Mouse (Mus musculus) neural tube, embryonic 15.5 days (tissue): Measurements from ENCODE around the gene Peg3. TPM values are rescaled to one million over a fixed set of nuclear protein-coding genes. Genes with fewer than 3 reads are reported as not detected.
A peak's percentile ranks its signal among the peaks of the same experiment; 100 is the strongest.

Experiments used
- ATAC-seq: fragments of 200-750 bp; cut with Nextera tagmentation; 2 replicates; pipeline ENCODE4 v1.8.0; 2017; ENCODE audit warnings: mild to moderate bottlenecking, moderate TSS enrichment, moderate library complexity; ENCODE audit not compliant: low FRiP score
- H3K27ac ChIP-seq: fragments of 300-500 bp; sonication (generic); replicated peaks from 2 replicates; pipeline ENCODE4 v1.5.1; 2015; ENCODE audit warnings: mild to moderate bottlenecking, inconsistent platforms
- H3K27me3 ChIP-seq: fragments of 300-500 bp; sonication (generic); replicated peaks from 2 replicates; pipeline ENCODE4 v1.6.1; 2015; ENCODE audit warnings: inconsistent platforms
- H3K36me3 ChIP-seq: fragments of 300-500 bp; sonication (generic); 2 replicates; pipeline ENCODE4 v1.6.1; 2015; ENCODE audit warnings: inconsistent platforms
- H3K4me1 ChIP-seq: fragments of 300-500 bp; sonication (generic); 2 replicates; pipeline ENCODE4 v1.6.1; 2015; ENCODE audit warnings: inconsistent platforms
- H3K4me2 ChIP-seq: fragments of 300-500 bp; sonication (generic); 2 replicates; pipeline ENCODE4 v1.6.1; 2015; ENCODE audit warnings: inconsistent platforms, mild to moderate bottlenecking, moderate library complexity
- H3K4me3 ChIP-seq: fragments of 300-500 bp; sonication (generic); replicated peaks from 2 replicates; pipeline ENCODE4 v1.5.1; 2015; ENCODE audit warnings: mild to moderate bottlenecking, inconsistent platforms
- H3K9ac ChIP-seq: fragments of 300-500 bp; sonication (generic); replicated peaks from 2 replicates; pipeline ENCODE4 v1.6.1; 2015; ENCODE audit warnings: mild to moderate bottlenecking, inconsistent platforms
- H3K9me3 ChIP-seq: fragments of 300-500 bp; sonication (generic); replicated peaks from 2 replicates; pipeline ENCODE4 v1.6.1; 2016; ENCODE audit warnings: inconsistent platforms
- WGBS: fragments of 180-500 bp; shearing (Covaris S2); methylation state at CpG from one replicate; pipeline ENCODE4 v1.1.7; 2015; ENCODE audit warnings: mixed read lengths; 5-methylcytosine and 5-hydroxymethylcytosine counted together
- polyA plus RNA-seq: library from polyadenylated mRNA; unstranded; fragments of >200 nt; fragmentation: Nextera tagmentation; extraction: Ambion mirVana; gene quantifications from 2 replicates; pipeline ENCODE4 v1.2.1, GENCODE M21; 2015

Peg3 gene
- polyA plus RNA-seq, 1 experiment from 2014 or later, result 104 TPM

DNA sequence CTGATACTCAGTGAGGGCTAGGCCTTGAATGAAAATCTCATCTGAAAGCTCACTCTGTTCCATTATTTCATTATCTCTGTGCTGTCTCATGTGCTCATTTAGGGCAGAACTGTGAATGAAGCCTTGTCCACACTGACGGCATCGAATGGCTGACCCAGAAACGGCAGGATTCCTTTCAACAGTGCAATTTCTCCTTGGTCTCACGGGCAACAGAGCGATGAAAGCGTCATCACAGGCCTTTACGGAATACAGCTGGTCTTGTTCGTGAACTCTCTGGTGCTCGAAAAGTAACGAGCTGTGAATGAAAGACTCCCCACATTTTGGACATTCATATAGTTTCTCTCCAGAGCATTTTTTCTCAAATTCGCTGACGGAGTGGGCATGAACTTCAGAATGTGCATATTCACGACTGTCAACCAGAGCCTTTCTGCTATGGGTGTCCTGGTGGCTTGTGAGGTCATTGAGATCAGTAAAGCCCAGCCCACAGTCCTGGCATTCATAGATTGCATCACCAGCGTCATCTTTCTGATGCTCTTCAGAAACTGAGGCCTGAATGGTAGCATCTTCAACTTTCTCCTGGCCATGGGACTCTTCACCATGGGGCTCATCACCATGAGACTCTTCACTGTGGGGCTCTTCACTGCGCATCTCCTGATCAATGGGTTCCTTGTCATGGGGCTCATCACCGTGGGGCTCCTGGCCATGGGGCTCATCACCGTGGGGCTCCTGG is 21.6 kb downstream of the Peg3 start:
- Histone ChIP-seq H3K9ac (no peak overlapping the region), H3K27ac (no peak overlapping the region), H3K36me3 (peaks cover 74% of the 10 kb centered on the region), H3K9me3 (no peaks in the 10 kb centered on the region), H3K4me1 (no peaks in the 10 kb centered on the region), H3K27me3 (no peaks in the 10 kb centered on the region), H3K4me2 (no peak overlapping the region), H3K4me3 (no peak overlapping the region)
- ATAC-seq, result no peak
- WGBS, result 89% methylated on average over 17 of the region's 17 CpGs

GRCm38 (mm10) chr7:6707416-6708015 is 22.7 kb downstream of the Peg3 start:
- ATAC-seq, result no peak
- Histone ChIP-seq H3K27ac (no peak overlapping the region), H3K4me3 (no peak overlapping the region), H3K36me3 (peaks cover 64% of the 10 kb centered on the region), H3K9ac (no peak overlapping the region), H3K27me3 (no peaks in the 10 kb centered on the region), H3K4me2 (no peak overlapping the region), H3K4me1 (no peaks in the 10 kb centered on the region), H3K9me3 (no peaks in the 10 kb centered on the region)
- WGBS, result 95% methylated on average over 23 of the region's 23 CpGs

GRCm38 (mm10) chr7:6699230-6699629 is 31.0 kb downstream of the Peg3 start:
- no peak overlapping the region for H3K4me2 ChIP-seq
- H3K27ac ChIP-seq, result no peak overlapping the region
- peaks cover 7% of the 10 kb centered on the region; the same call in 1 of the 2 replicates for H3K4me1 ChIP-seq
- H3K9ac ChIP-seq, result no peak overlapping the region
- 81% methylated on average over 3 of the region's 3 CpGs for WGBS
- no peaks in the 10 kb centered on the region for H3K9me3 ChIP-seq
- no peaks in the 10 kb centered on the region for H3K36me3 ChIP-seq
- no peaks in the 10 kb centered on the region for H3K27me3 ChIP-seq
- ATAC-seq, result no peak
- H3K4me3 ChIP-seq, result no peak overlapping the region

- WGBS, result 12% methylated on average over 32 of the region's 32 CpGs
- peak within 1 kb of the TSS; percentile 59 for H3K9ac ChIP-seq
- no peak within 1 kb of the TSS for H3K27ac ChIP-seq
- peak; percentile 100 for ATAC-seq
- H3K4me3 ChIP-seq, result peak within 1 kb of the TSS; percentile 54
- no peaks in the 10 kb centered on the region for H3K36me3 ChIP-seq
- no peaks in the 10 kb centered on the region for H3K9me3 ChIP-seq
- H3K27me3 ChIP-seq, result no peaks in the 10 kb centered on the region
- peak within 1 kb of the TSS; percentile 88 for H3K4me2 ChIP-seq
- peaks cover 7% of the 10 kb centered on the region; the same call in 1 of the 2 replicates for H3K4me1 ChIP-seq
These were observed 33.8 kb downstream of the Peg3 start, which contains the start of gene Zim1 for GRCm38 (mm10) chr7:6696241-6697045. Zim1 (minus strand) TSS chr7:6696450.

DNA sequence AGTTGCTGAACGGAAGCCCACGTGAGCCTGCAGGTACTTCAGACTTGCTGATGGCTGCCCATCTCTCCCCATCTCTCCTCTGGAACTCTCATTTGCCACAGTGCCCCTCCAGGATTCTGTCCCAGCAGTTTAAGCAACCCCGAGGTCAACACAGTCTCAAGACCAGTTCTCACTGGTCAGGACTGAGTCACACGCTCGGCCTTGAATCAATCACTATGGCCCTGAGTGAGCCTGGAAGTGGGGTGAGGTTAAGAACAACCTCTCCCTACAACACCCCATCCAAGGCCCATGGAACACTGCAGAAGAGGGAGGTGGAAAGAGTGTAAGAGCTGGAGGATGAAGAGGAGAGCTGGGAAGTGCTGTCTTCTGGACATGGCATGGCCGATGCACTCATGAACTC is 44.7 kb downstream of the Peg3 start:
- Histone ChIP-seq H3K27me3 (no peaks in the 10 kb centered on the region), H3K4me2 (no peak overlapping the region), H3K27ac (no peak overlapping the region), H3K9me3 (no peaks in the 10 kb centered on the region), H3K4me1 (0 out of 2 replicates have a peak, but pooled peaks cover 8% of the 10 kb centered on the region), H3K9ac (no peak overlapping the region), H3K36me3 (no peaks in the 10 kb centered on the region; the same call in 1 of the 2 replicates), H3K4me3 (no peak overlapping the region)
- ATAC-seq, result no peak
- WGBS, result 94% methylated on average over 6 of the region's 6 CpGs

GRCm38 (mm10) chr7:6666726-6667125 is 63.5 kb downstream of the Peg3 start:
- H3K9me3 ChIP-seq, result no peaks in the 10 kb centered on the region
- no peak overlapping the region for H3K4me3 ChIP-seq
- H3K4me2 ChIP-seq, result no peak overlapping the region
- H3K4me1 ChIP-seq, result no peaks in the 10 kb centered on the region
- no peaks in the 10 kb centered on the region for H3K36me3 ChIP-seq
- H3K9ac ChIP-seq, result no peak overlapping the region
- ATAC-seq, result no peak
- no peak overlapping the region for H3K27ac ChIP-seq
- WGBS, result 74% methylated on average over 3 of the region's 3 CpGs
- H3K27me3 ChIP-seq, result no peaks in the 10 kb centered on the region

DNA sequence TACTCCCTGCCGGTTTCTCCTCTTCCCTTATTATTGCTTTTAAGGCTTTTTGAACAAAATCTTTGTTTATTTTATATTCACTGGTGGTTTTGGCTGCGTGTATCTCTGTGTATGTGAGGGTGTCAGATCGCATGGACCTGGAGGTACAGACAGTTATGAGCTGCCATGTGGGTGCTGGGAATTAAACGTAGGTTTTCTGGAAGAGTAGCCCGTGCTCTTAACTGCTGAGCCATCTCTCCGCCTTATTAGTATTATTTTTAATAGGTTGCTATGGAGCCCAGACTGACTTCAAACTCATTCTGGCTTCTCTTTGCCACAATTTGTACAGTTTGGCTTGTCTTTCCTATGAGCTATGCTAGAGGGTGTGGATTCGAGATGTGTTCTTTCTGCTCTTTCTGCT is 66.8 kb downstream of the Peg3 start:
- Histone ChIP-seq H3K27ac (no peak overlapping the region), H3K9me3 (no peaks in the 10 kb centered on the region), H3K4me2 (no peak overlapping the region), H3K27me3 (no peaks in the 10 kb centered on the region), H3K4me1 (no peaks in the 10 kb centered on the region), H3K9ac (no peak overlapping the region), H3K36me3 (no peaks in the 10 kb centered on the region), H3K4me3 (no peak overlapping the region)
- 83% methylated on average over 7 of the region's 7 CpGs for WGBS
- no peak for ATAC-seq

DNA sequence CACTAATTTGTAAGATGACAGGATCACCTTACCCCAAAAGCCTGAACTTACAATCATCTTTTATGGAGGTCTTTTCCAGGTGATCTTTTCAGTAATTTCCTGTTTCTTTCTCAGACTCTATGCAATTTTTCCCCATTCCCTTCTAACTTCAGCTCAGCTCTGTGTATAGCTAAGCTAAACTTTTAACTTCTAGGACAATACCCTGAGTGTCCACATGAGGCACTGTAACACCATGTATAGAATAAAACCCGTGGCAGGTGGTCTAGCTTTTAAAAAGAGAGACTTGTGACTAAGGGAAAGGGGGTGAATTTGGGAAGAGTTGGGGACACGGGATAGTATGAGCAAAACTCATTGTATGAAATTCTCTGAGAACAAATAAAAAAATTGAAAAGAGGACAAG is 70.6 kb downstream of the Peg3 start:
- Histone ChIP-seq H3K9me3 (no peaks in the 10 kb centered on the region), H3K4me1 (no peaks in the 10 kb centered on the region), H3K27me3 (no peaks in the 10 kb centered on the region), H3K4me2 (no peak overlapping the region), H3K9ac (no peak overlapping the region), H3K36me3 (no peaks in the 10 kb centered on the region), H3K27ac (no peak overlapping the region), H3K4me3 (no peak overlapping the region)
- WGBS, result 18% methylated on average over 2 of the region's 2 CpGs
- ATAC-seq, result peak; percentile 61; the same call in 1 of the 2 replicates

GRCm38 (mm10) chr7:6658606-6659005 is 71.6 kb downstream of the Peg3 start:
- Histone ChIP-seq H3K9ac (no peak overlapping the region), H3K4me1 (no peaks in the 10 kb centered on the region), H3K27me3 (no peaks in the 10 kb centered on the region), H3K4me3 (no peak overlapping the region), H3K4me2 (no peak overlapping the region), H3K27ac (no peak overlapping the region), H3K36me3 (no peaks in the 10 kb centered on the region), H3K9me3 (no peaks in the 10 kb centered on the region)
- no peak for ATAC-seq
- 91% methylated on average over 7 of the region's 7 CpGs for WGBS
